Mouse (Mus musculus): ENCODE measurements around the gene Lhx4.

Gene Lhx4

GRCm38 (mm10) chr1:155693443-155693842 is 58.0 kb downstream of the Lhx4 start:
- DNase-seq, result no peak

- no peak for DNase-seq
Measured at GRCm38 (mm10) chr1:155693026-155693425, 58.5 kb downstream of the Lhx4 start.

GRCm38 (mm10) chr1:155692230-155692629 is 59.3 kb downstream of the Lhx4 start:
- DNase-seq, result no peak

GRCm38 (mm10) chr1:155689558-155689957 is 61.9 kb downstream of the Lhx4 start:
- no peak for DNase-seq

GRCm38 (mm10) chr1:155689141-155689540 is 62.3 kb downstream of the Lhx4 start:
- DNase-seq, result no peak

GRCm38 (mm10) chr1:155686816-155687215 is 64.7 kb downstream of the Lhx4 start:
- no peak for DNase-seq

- DNase-seq, result no peak
Measured at GRCm38 (mm10) chr1:155681116-155681799, 70.2 kb downstream of the Lhx4 start.

- DNase-seq, result no peak
Measured at GRCm38 (mm10) chr1:155675570-155675969, 75.9 kb downstream of the Lhx4 start.

- no peak for DNase-seq
Measured at GRCm38 (mm10) chr1:155663994-155664393, 87.5 kb downstream of the Lhx4 start.

- DNase-seq, result no peak
Measured at GRCm38 (mm10) chr1:155656321-155656720, 95.2 kb downstream of the Lhx4 start.

GRCm38 (mm10) chr1:155654961-155655360 is 96.5 kb downstream of the Lhx4 start:
- no peak for DNase-seq

GRCm38 (mm10) chr1:155650121-155650846 is 101.2 kb downstream of the Lhx4 start:
- no peak for DNase-seq
